Mouse (Mus musculus) liver, adult 2 months (tissue): ENCODE measurements around the gene Apoe.

ENCODE experiments used
- CTCF ChIP-seq: fragments of 200-500 bp; IDR thresholded peaks from 2 replicates; pipeline ENCODE4 v1.5.1; 2011; ENCODE audit warnings: low read depth, low read length, control low read depth
- POLR2A ChIP-seq: fragments of 200-500 bp; IDR thresholded peaks from 2 replicates; pipeline ENCODE4 v1.6.1; 2011; ENCODE audit warnings: low read length, control low read depth; ENCODE audit not compliant: insufficient read depth; ENCODE audit errors: extremely low read depth

DNA sequence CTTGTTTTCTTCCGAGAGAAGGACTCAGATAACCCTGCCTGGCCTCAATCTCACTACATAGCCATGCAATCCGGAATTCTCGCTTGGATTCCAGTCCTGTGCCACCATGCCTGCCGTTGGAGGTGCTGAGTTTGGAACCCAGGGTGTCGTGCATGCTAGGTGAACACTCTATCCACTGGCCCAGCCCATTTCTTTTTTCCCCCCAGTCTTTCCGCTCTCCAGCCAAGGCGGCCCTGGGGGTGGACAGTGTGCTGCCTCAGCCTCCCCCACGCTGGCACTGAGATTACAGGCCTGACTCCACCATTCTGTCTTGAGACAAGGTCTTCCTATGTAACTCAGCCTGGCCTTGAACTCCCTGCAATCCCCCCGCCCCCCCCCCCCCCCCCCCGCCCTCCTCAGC is 47.0 kb upstream of the Apoe start:
- no peak for TF ChIP-seq POLR2A
- TF ChIP-seq CTCF, result no peak
